15 mouse cellular contexts compared by ENCODE assay signal in the genomic region with DNA sequence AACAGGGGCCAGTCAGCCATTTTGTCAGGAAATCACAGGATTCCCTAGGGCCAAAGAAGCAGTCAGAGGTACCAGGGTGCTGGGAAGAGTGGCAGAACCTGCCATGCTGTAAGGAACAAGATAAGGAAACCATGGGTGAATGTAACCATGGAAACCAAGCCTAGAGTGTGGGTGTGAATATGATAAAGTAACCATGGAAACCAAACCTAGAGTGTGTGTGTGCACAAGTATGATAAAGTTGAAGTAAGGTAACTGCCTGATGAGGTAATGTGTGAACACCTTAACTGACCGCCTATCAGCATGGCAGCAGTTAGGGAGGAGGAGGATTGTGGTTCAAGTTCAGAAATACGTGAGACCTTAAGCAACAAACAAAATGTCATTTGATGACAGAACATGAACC. TPM values are rescaled to one million over a fixed set of nuclear protein-coding genes. Genes with fewer than 3 reads are reported as not detected.
DNase-seq lines count a peak whose midpoint lies in the region; ATAC-seq and TF ChIP-seq lines count a peak whose summit lies in the region.
"Had no signal": no experiment of that assay in that cellular context is flagged by ENCODE, and none has a peak within 500 bp of the region (broad histone marks: within the 10 kb centered on the region; RNA-seq: fewer than 3 reads in every experiment).

No protein-coding gene starts in this region.

- WGBS in midbrain, embryonic 11.5 days, result 89% methylated on average over 2 of the region's 2 CpGs
- 92% methylated on average over 2 of the region's 2 CpGs for WGBS in midbrain, embryonic 10.5 days
- 49% methylated on average over 2 of the region's 2 CpGs for WGBS in intestine, postnatal 0 days
- WGBS in stomach, embryonic 14.5 days, result 83% methylated on average over 2 of the region's 2 CpGs

- no peak for TF ChIP-seq CTCF in intestine, postnatal 0 days (IDR thresholded peaks at IDR 0.05; ENCODE audit: low read depth)

- no peaks in the 10 kb centered on the region for H3K9me3 ChIP-seq in midbrain, embryonic 11.5 days (ENCODE audit: control insufficient read depth, low read length)
- no peaks in the 10 kb centered on the region for H3K9me3 ChIP-seq in midbrain, embryonic 10.5 days (replicated peaks)
- H3K9me3 ChIP-seq in intestine, postnatal 0 days (ENCODE audit: control insufficient read depth), result no peaks in the 10 kb centered on the region
- no peaks in the 10 kb centered on the region for H3K9me3 ChIP-seq in stomach, embryonic 14.5 days (ENCODE audit: control insufficient read depth, low read depth, low read length)
- H3K9me3 ChIP-seq: hindbrain, embryonic 12.5 days; limb, embryonic 13.5 days had no signal

- H3K27me3 ChIP-seq in midbrain, embryonic 11.5 days (ENCODE audit: control insufficient read depth, insufficient read depth, low read length), result peaks cover 2% of the 10 kb centered on the region; the same call in 1 of the 2 replicates
- peaks cover 34% of the 10 kb centered on the region for H3K27me3 ChIP-seq in midbrain, embryonic 10.5 days (ENCODE audit: low read depth, poor library complexity, severe bottlenecking)
- 0 out of 2 replicates have a peak, but pooled peaks cover 13% of the 10 kb centered on the region for H3K27me3 ChIP-seq in intestine, postnatal 0 days (replicated peaks; ENCODE audit: control insufficient read depth, insufficient read depth, low read length)
- no peaks in the 10 kb centered on the region for H3K27me3 ChIP-seq in stomach, embryonic 14.5 days (ENCODE audit: control insufficient read depth, insufficient read depth, low read length)

- no peak overlapping the region for H3K27ac ChIP-seq in midbrain, embryonic 11.5 days (ENCODE audit: low read depth, low read length)
- no peak overlapping the region for H3K27ac ChIP-seq in midbrain, embryonic 10.5 days (replicated peaks)
- no peak overlapping the region for H3K27ac ChIP-seq in intestine, postnatal 0 days (ENCODE audit: low read depth, low read length)
- H3K27ac ChIP-seq in stomach, embryonic 14.5 days (ENCODE audit: low read length), result no peak overlapping the region
- H3K27ac ChIP-seq: hindbrain, embryonic 12.5 days; limb, embryonic 13.5 days had no signal

- no peak overlapping the region for H3K4me3 ChIP-seq in midbrain, embryonic 11.5 days (ENCODE audit: low read depth, low read length)
- no peak overlapping the region for H3K4me3 ChIP-seq in midbrain, embryonic 10.5 days
- no peak overlapping the region for H3K4me3 ChIP-seq in intestine, postnatal 0 days (ENCODE audit: low read depth, low read length)
- no peak overlapping the region for H3K4me3 ChIP-seq in stomach, embryonic 14.5 days (ENCODE audit: low read depth, low read length)
- H3K4me3 ChIP-seq: hindbrain, embryonic 12.5 days; limb, embryonic 13.5 days had no signal

- H3K9ac ChIP-seq in midbrain, embryonic 11.5 days (ENCODE audit: low read length), result no peak overlapping the region
- no peak overlapping the region for H3K9ac ChIP-seq in intestine, postnatal 0 days (ENCODE audit: low read depth, low read length)
- no peak overlapping the region for H3K9ac ChIP-seq in stomach, embryonic 14.5 days (replicated peaks; ENCODE audit: low read depth, low read length)
- H3K9ac ChIP-seq: hindbrain, embryonic 12.5 days; limb, embryonic 13.5 days had no signal

- peak; percentile 21 for DNase-seq in midbrain, embryonic 11.5 days (ENCODE audit: low spot score, missing footprints)
- no peak for DNase-seq in midbrain, embryonic 10.5 days (ENCODE audit: low spot score)
- DNase-seq in c-Kit-positive CD71-negative TER-119-negative erythroid progenitor cells, embryonic 14.5 days (ENCODE audit: low read depth), result peak; percentile 63
- DNase-seq in layer of hippocampus, postnatal 25 days (ENCODE audit: extremely low spot score in 1 of 2, low spot score in 1 of 2), result no peak
- no peak for DNase-seq in thymus, postnatal 25 days

- peaks cover 13% of the 10 kb centered on the region for H3K4me1 ChIP-seq in midbrain, embryonic 11.5 days (ENCODE audit: control insufficient read depth, insufficient read depth, low read length)
- peaks cover 29% of the 10 kb centered on the region for H3K4me1 ChIP-seq in midbrain, embryonic 10.5 days
- H3K4me1 ChIP-seq in intestine, postnatal 0 days (replicated peaks; ENCODE audit: control insufficient read depth, insufficient read depth, low read length), result no peaks in the 10 kb centered on the region
- peaks cover 8% of the 10 kb centered on the region; the same call in 1 of the 2 replicates for H3K4me1 ChIP-seq in stomach, embryonic 14.5 days (ENCODE audit: control insufficient read depth, insufficient read depth, low read length)

- no peaks in the 10 kb centered on the region for H3K36me3 ChIP-seq in midbrain, embryonic 11.5 days (ENCODE audit: control insufficient read depth, insufficient read depth, low read length)
- no peaks in the 10 kb centered on the region for H3K36me3 ChIP-seq in midbrain, embryonic 10.5 days
- no peaks in the 10 kb centered on the region for H3K36me3 ChIP-seq in intestine, postnatal 0 days (ENCODE audit: control insufficient read depth, insufficient read depth)
- no peaks in the 10 kb centered on the region for H3K36me3 ChIP-seq in stomach, embryonic 14.5 days (ENCODE audit: control insufficient read depth, insufficient read depth, low read length)
- H3K36me3 ChIP-seq: hindbrain, embryonic 12.5 days; limb, embryonic 13.5 days had no signal

- H3K4me2 ChIP-seq in midbrain, embryonic 11.5 days, result no peak overlapping the region
- no peak overlapping the region for H3K4me2 ChIP-seq in intestine, postnatal 0 days (replicated peaks; ENCODE audit: low read depth)
- no peak overlapping the region for H3K4me2 ChIP-seq in stomach, embryonic 14.5 days (replicated peaks; ENCODE audit: low read depth, low read length)
- H3K4me2 ChIP-seq: hindbrain, embryonic 12.5 days; limb, embryonic 13.5 days had no signal

- ATAC-seq in midbrain, embryonic 11.5 days (ENCODE audit: low FRiP score), result no peak
- ATAC-seq in intestine, postnatal 0 days, result peak; percentile 7; the same call in 1 of the 2 replicates
- 0 out of 2 replicates have a peak, but pooled peaks have one; percentile 5 for ATAC-seq in stomach, embryonic 14.5 days (ENCODE audit: insufficient number of reproducible peaks, insufficient read depth, low FRiP score, low read depth)
- no peak for ATAC-seq in granulocyte monocyte progenitor cell, adult 5-6 weeks (replicated peaks; ENCODE audit: poor library complexity, severe bottlenecking)
- ATAC-seq: activated CD4-positive, CD25-positive, alpha-beta regulatory T cell, adult 4 months had no signal

RNA-seq across cellular contexts. Expression of gene Rfx2, which starts 4.1 kb away (rescaled TPM):
- 4.6 and 4.8 TPM in 2 replicates for polyA plus RNA-seq in midbrain, embryonic 11.5 days (2014; fragmentation: Nextera tagmentation; extraction: Ambion mirVana)
- polyA plus RNA-seq in midbrain, embryonic 10.5 days (2016; fragmentation: Nextera tagmentation; extraction: Ambion mirVana), result 9.8 TPM in 2 replicates
- polyA plus RNA-seq in intestine, postnatal 0 days (2015; fragmentation: Nextera tagmentation; extraction: Ambion mirVana), result 1.4 and 1.6 TPM in 2 replicates
- 6.7 TPM in 2 replicates for polyA plus RNA-seq in stomach, embryonic 14.5 days (2014; fragmentation: Nextera tagmentation; extraction: Ambion mirVana)
- 1 to 10 TPM; 3.8 to 4.4 TPM for total RNA-seq in layer of hippocampus, postnatal 25 days (2021)
- total RNA-seq in granulocyte monocyte progenitor cell, adult 5-6 weeks (2014; fragmentation: Nextera tagmentation), result 4.4 and 6.4 TPM in 2 replicates
- 1.6 and 2.8 TPM in 2 replicates for total RNA-seq in granulocyte monocyte progenitor cell, adult 5-6 weeks (2017)

RNA-seq across cellular contexts. Expression of gene Acsbg2, which starts 47.5 kb away (rescaled TPM):
- polyA plus RNA-seq in midbrain, embryonic 11.5 days (2014; fragmentation: Nextera tagmentation; extraction: Ambion mirVana), result not detected in 2 replicates
- polyA plus RNA-seq in midbrain, embryonic 10.5 days (2016; fragmentation: Nextera tagmentation; extraction: Ambion mirVana), result not detected in 2 replicates
- polyA plus RNA-seq in intestine, postnatal 0 days (2015; fragmentation: Nextera tagmentation; extraction: Ambion mirVana), result not detected in 2 replicates
- not detected in 2 replicates for polyA plus RNA-seq in stomach, embryonic 14.5 days (2014; fragmentation: Nextera tagmentation; extraction: Ambion mirVana)
- total RNA-seq in layer of hippocampus, postnatal 25 days (2021), result not detected
- not detected in 2 replicates for total RNA-seq in granulocyte monocyte progenitor cell, adult 5-6 weeks (2014; fragmentation: Nextera tagmentation)
- total RNA-seq in granulocyte monocyte progenitor cell, adult 5-6 weeks (2017), result not detected in 2 replicates
- total RNA-seq: layer of hippocampus, postnatal 14 days; neutrophil, adult 5-6 weeks had no signal
- polyA plus RNA-seq: forebrain, embryonic 11.5 days; hindbrain, embryonic 12.5 days; kidney, embryonic 14.5 days; limb, embryonic 13.5 days had no signal

RNA-seq across cellular contexts. Expression of gene 1700061G19Rik, which starts 48.6 kb away (rescaled TPM):
- polyA plus RNA-seq in midbrain, embryonic 11.5 days (2014; fragmentation: Nextera tagmentation; extraction: Ambion mirVana), result 0.11 and 0.25 TPM in 2 replicates
- polyA plus RNA-seq in midbrain, embryonic 10.5 days (2016; fragmentation: Nextera tagmentation; extraction: Ambion mirVana), result 0.48 and 0.66 TPM in 2 replicates
- polyA plus RNA-seq in intestine, postnatal 0 days (2015; fragmentation: Nextera tagmentation; extraction: Ambion mirVana), result 0.23 and 0.30 TPM in 2 replicates
- 0.35 and 0.76 TPM in 2 replicates for polyA plus RNA-seq in stomach, embryonic 14.5 days (2014; fragmentation: Nextera tagmentation; extraction: Ambion mirVana)
- under 1 TPM; 0.10 to 0.14 TPM for total RNA-seq in layer of hippocampus, postnatal 25 days (2021)
- total RNA-seq in granulocyte monocyte progenitor cell, adult 5-6 weeks (2014; fragmentation: Nextera tagmentation), result 0.47 TPM in 1 of 2 replicates, not detected in the other
- total RNA-seq in granulocyte monocyte progenitor cell, adult 5-6 weeks (2017), result 0.17 TPM in 1 of 2 replicates, not detected in the other
- total RNA-seq: neutrophil, adult 5-6 weeks had no signal

RNA-seq across cellular contexts. Expression of gene Prr22, which starts 56.7 kb away (rescaled TPM):
- 0.54 and 1.0 TPM in 2 replicates for polyA plus RNA-seq in midbrain, embryonic 11.5 days (2014; fragmentation: Nextera tagmentation; extraction: Ambion mirVana)
- 1.5 and 2.2 TPM in 2 replicates for polyA plus RNA-seq in midbrain, embryonic 10.5 days (2016; fragmentation: Nextera tagmentation; extraction: Ambion mirVana)
- polyA plus RNA-seq in intestine, postnatal 0 days (2015; fragmentation: Nextera tagmentation; extraction: Ambion mirVana), result 0.25 and 0.51 TPM in 2 replicates
- polyA plus RNA-seq in stomach, embryonic 14.5 days (2014; fragmentation: Nextera tagmentation; extraction: Ambion mirVana), result 1.1 and 1.6 TPM in 2 replicates
- total RNA-seq in layer of hippocampus, postnatal 25 days (2021), result 1 to 10 TPM in 1 of 2 experiments, under 1 TPM in 1; 0.89 to 1.6 TPM
- 0.17 and 2.6 TPM in 2 replicates for total RNA-seq in granulocyte monocyte progenitor cell, adult 5-6 weeks (2014; fragmentation: Nextera tagmentation)
- total RNA-seq in granulocyte monocyte progenitor cell, adult 5-6 weeks (2017), result 1.6 and 1.7 TPM in 2 replicates

Comparison
In these comparisons a context has a peak if more than half of its experiments do, and no peak if none do; other contexts are left out.
1. DNase-seq: peak in midbrain, embryonic 11.5 days (single experiment) and c-Kit-positive CD71-negative TER-119-negative erythroid progenitor cells, embryonic 14.5 days (single experiment); none in midbrain, embryonic 10.5 days (single experiment), layer of hippocampus, postnatal 25 days (0 of 2) and thymus, postnatal 25 days (single experiment).
2. ATAC-seq: peak in intestine, postnatal 0 days (single experiment) and stomach, embryonic 14.5 days (single experiment); none in midbrain, embryonic 11.5 days (single experiment) and granulocyte monocyte progenitor cell, adult 5-6 weeks (single experiment).